Mouse (Mus musculus): ENCODE measurements at regions not wholly inside any gene's neighbourhood (a gene's known extent, or its start where the extent isn't known, plus 50 kb on each side); places are given as distances from the start of the nearest gene placed in this dataset.

GRCm38 (mm10) chr8:113389504-113389903 is 245.9 kb upstream of the Mon1b start:
- TF ChIP-seq EP300 (IDR thresholded peaks at IDR 0.05) = no peak
- no peak for TF ChIP-seq CTCF (IDR thresholded peaks at IDR 0.05)
- ATAC-seq = no peak
- H3K4me2 ChIP-seq (replicated peaks; ENCODE audit: low read depth, low read length) = no peak overlapping the region
- no peak overlapping the region for H3K9ac ChIP-seq (replicated peaks; ENCODE audit: low read depth)
- no peaks in the 10 kb centered on the region for H3K9me3 ChIP-seq (ENCODE audit: low read length)
- no peak overlapping the region for H3K27ac ChIP-seq (ENCODE audit: low read length)
- WGBS = 37% methylated on average over 2 of the region's 2 CpGs
- DNase-seq (ENCODE audit: low spot score) = no peak
- no peaks in the 10 kb centered on the region for H3K27me3 ChIP-seq (replicated peaks; ENCODE audit: insufficient read depth, low read length)
- no peaks in the 10 kb centered on the region for H3K4me1 ChIP-seq (ENCODE audit: insufficient read depth, low read depth, low read length)
- no peak overlapping the region for H3K4me3 ChIP-seq (ENCODE audit: low read depth, low read length)
- no peaks in the 10 kb centered on the region for H3K36me3 ChIP-seq (ENCODE audit: insufficient read depth, low read length)

- DNase-seq (ENCODE audit: low spot score) = no peak
- TF ChIP-seq EP300 (IDR thresholded peaks at IDR 0.05) = no peak
- TF ChIP-seq CTCF (IDR thresholded peaks at IDR 0.05) = no peak
- Histone ChIP-seq H3K9me3 (ENCODE audit: low read length) (no peaks in the 10 kb centered on the region), H3K27me3 (replicated peaks; ENCODE audit: insufficient read depth, low read length) (no peaks in the 10 kb centered on the region), H3K4me3 (ENCODE audit: low read depth, low read length) (no peak overlapping the region), H3K36me3 (ENCODE audit: insufficient read depth, low read length) (no peaks in the 10 kb centered on the region), H3K9ac (replicated peaks; ENCODE audit: low read depth) (no peak overlapping the region), H3K4me1 (ENCODE audit: insufficient read depth, low read depth, low read length) (no peaks in the 10 kb centered on the region), H3K4me2 (replicated peaks; ENCODE audit: low read depth, low read length) (no peak overlapping the region), H3K27ac (ENCODE audit: low read length) (no peak overlapping the region)
- ATAC-seq = no peak
- WGBS = 61% methylated on average over 4 of the region's 4 CpGs
Measured at GRCm38 (mm10) chr8:113390038-113390437, 245.3 kb upstream of the Mon1b start.

- DNase-seq (ENCODE audit: low spot score) (no peak), ATAC-seq (no peak)
- Histone ChIP-seq H3K4me1 (ENCODE audit: insufficient read depth, low read depth, low read length) (no peaks in the 10 kb centered on the region), H3K4me2 (replicated peaks; ENCODE audit: low read depth, low read length) (no peak overlapping the region), H3K27me3 (replicated peaks; ENCODE audit: insufficient read depth, low read length) (no peaks in the 10 kb centered on the region), H3K9me3 (ENCODE audit: low read length) (no peaks in the 10 kb centered on the region), H3K27ac (ENCODE audit: low read length) (no peak overlapping the region), H3K36me3 (ENCODE audit: insufficient read depth, low read length) (no peaks in the 10 kb centered on the region), H3K4me3 (ENCODE audit: low read depth, low read length) (no peak overlapping the region), H3K9ac (replicated peaks; ENCODE audit: low read depth) (no peak overlapping the region)
- TF ChIP-seq EP300 (IDR thresholded peaks at IDR 0.05) (no peak), CTCF (IDR thresholded peaks at IDR 0.05) (no peak)
- WGBS = 59% methylated on average over 4 of the region's 4 CpGs
Measured at GRCm38 (mm10) chr8:113394319-113394718, 241.1 kb upstream of the Mon1b start.

- Histone ChIP-seq H3K27me3 (replicated peaks; ENCODE audit: insufficient read depth, low read length) (no peaks in the 10 kb centered on the region), H3K9me3 (ENCODE audit: low read length) (no peaks in the 10 kb centered on the region), H3K27ac (ENCODE audit: low read length) (no peak overlapping the region), H3K4me2 (replicated peaks; ENCODE audit: low read depth, low read length) (no peak overlapping the region), H3K36me3 (ENCODE audit: insufficient read depth, low read length) (no peaks in the 10 kb centered on the region), H3K4me1 (ENCODE audit: insufficient read depth, low read depth, low read length) (no peaks in the 10 kb centered on the region), H3K9ac (replicated peaks; ENCODE audit: low read depth) (no peak overlapping the region), H3K4me3 (ENCODE audit: low read depth, low read length) (no peak overlapping the region)
- WGBS = 34% methylated on average over 4 of the region's 4 CpGs
- DNase-seq (ENCODE audit: low spot score) = peak; percentile 14
- no peak for TF ChIP-seq EP300 (IDR thresholded peaks at IDR 0.05)
- TF ChIP-seq CTCF (IDR thresholded peaks at IDR 0.05) = no peak
- no peak for ATAC-seq
Measured at GRCm38 (mm10) chr8:113405158-113405557, 230.2 kb upstream of the Mon1b start.

GRCm38 (mm10) chr8:113419352-113419751 is 216.0 kb upstream of the Mon1b start:
- Histone ChIP-seq H3K36me3 (ENCODE audit: insufficient read depth, low read length) (no peaks in the 10 kb centered on the region), H3K27me3 (replicated peaks; ENCODE audit: insufficient read depth, low read length) (no peaks in the 10 kb centered on the region), H3K4me1 (ENCODE audit: insufficient read depth, low read depth, low read length) (no peaks in the 10 kb centered on the region), H3K27ac (ENCODE audit: low read length) (no peak overlapping the region), H3K4me2 (replicated peaks; ENCODE audit: low read depth, low read length) (no peak overlapping the region), H3K9me3 (ENCODE audit: low read length) (no peaks in the 10 kb centered on the region), H3K4me3 (ENCODE audit: low read depth, low read length) (no peak overlapping the region), H3K9ac (replicated peaks; ENCODE audit: low read depth) (no peak overlapping the region)
- WGBS = 69% methylated on average over 3 of the region's 3 CpGs
- TF ChIP-seq EP300 (IDR thresholded peaks at IDR 0.05) (no peak), CTCF (IDR thresholded peaks at IDR 0.05) (no peak)
- ATAC-seq (no peak), DNase-seq (ENCODE audit: low spot score) (no peak)

- Histone ChIP-seq H3K36me3 (ENCODE audit: insufficient read depth, low read length) (no peaks in the 10 kb centered on the region), H3K27me3 (replicated peaks; ENCODE audit: insufficient read depth, low read length) (no peaks in the 10 kb centered on the region), H3K4me2 (replicated peaks; ENCODE audit: low read depth, low read length) (no peak overlapping the region), H3K9ac (replicated peaks; ENCODE audit: low read depth) (no peak overlapping the region), H3K4me1 (ENCODE audit: insufficient read depth, low read depth, low read length) (no peaks in the 10 kb centered on the region), H3K27ac (ENCODE audit: low read length) (no peak overlapping the region), H3K9me3 (ENCODE audit: low read length) (no peaks in the 10 kb centered on the region), H3K4me3 (ENCODE audit: low read depth, low read length) (no peak overlapping the region)
- TF ChIP-seq EP300 (IDR thresholded peaks at IDR 0.05) = no peak
- no peak for TF ChIP-seq CTCF (IDR thresholded peaks at IDR 0.05)
- 54% methylated on average over 2 of the region's 2 CpGs for WGBS
- no peak for DNase-seq (ENCODE audit: low spot score)
- no peak for ATAC-seq
Measured at GRCm38 (mm10) chr8:113422651-113423050, 212.7 kb upstream of the Mon1b start.

GRCm38 (mm10) chr8:113439088-113439487 is 196.3 kb upstream of the Mon1b start:
- Histone ChIP-seq H3K9ac (replicated peaks; ENCODE audit: low read depth) (no peak overlapping the region), H3K4me1 (ENCODE audit: insufficient read depth, low read depth, low read length) (no peaks in the 10 kb centered on the region), H3K36me3 (ENCODE audit: insufficient read depth, low read length) (no peaks in the 10 kb centered on the region), H3K27me3 (replicated peaks; ENCODE audit: insufficient read depth, low read length) (no peaks in the 10 kb centered on the region), H3K9me3 (ENCODE audit: low read length) (no peaks in the 10 kb centered on the region), H3K4me3 (ENCODE audit: low read depth, low read length) (no peak overlapping the region), H3K4me2 (replicated peaks; ENCODE audit: low read depth, low read length) (no peak overlapping the region), H3K27ac (ENCODE audit: low read length) (no peak overlapping the region)
- DNase-seq (ENCODE audit: low spot score) (no peak), ATAC-seq (no peak)
- TF ChIP-seq EP300 (IDR thresholded peaks at IDR 0.05) = no peak
- no peak for TF ChIP-seq CTCF (IDR thresholded peaks at IDR 0.05)
- WGBS = 55% methylated on average over 7 of the region's 7 CpGs

All from lung, postnatal 0 days (tissue).